Mouse (Mus musculus): ENCODE measurements around the gene Xrcc2.

DNA sequence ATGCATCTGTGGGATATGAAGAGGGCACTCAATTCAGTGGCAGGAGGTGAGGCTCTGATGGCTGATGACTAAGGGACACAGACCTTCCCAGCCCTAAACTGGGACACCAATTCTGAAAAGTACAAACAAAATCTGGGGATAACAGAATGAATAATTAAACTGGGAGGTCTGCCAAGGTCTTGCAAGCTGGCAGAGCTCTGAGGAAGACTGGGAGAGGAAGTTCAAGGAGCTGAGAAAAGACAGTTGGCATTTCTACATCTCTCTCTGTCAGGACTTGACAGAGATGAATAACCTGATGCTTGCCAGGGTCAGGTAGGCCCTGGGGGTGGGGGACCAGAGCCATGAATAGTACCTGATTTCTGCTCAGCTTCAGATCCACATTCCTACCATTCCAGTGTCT, 45.9 kb upstream of the Xrcc2 start:
- no peak for TF ChIP-seq CTCF (IDR thresholded peaks at IDR 0.05; ENCODE audit: borderline replicate concordance, extremely low read depth, insufficient read depth, insufficient read length)
- no peak for TF ChIP-seq POLR2A (IDR thresholded peaks at IDR 0.05; ENCODE audit: borderline replicate concordance, extremely low read depth, insufficient read depth, insufficient read length, poor library complexity, severe bottlenecking)

Measured in brain, embryonic 14.5 days (tissue).